Mouse (Mus musculus) kidney, embryonic 15.5 days (tissue): ENCODE results near the gene Gm9817. TPM values are rescaled to one million over a fixed set of nuclear protein-coding genes. Genes with fewer than 3 reads are reported as not detected.

Experiments used
- ATAC-seq: fragments of 200-750 bp; cut with Nextera tagmentation; replicated peaks from 2 replicates; pipeline ENCODE4 v1.8.0; 2017; ENCODE audit warnings: moderate TSS enrichment; ENCODE audit not compliant: low FRiP score
- H3K27ac ChIP-seq: fragments of 300-500 bp; sonication (generic); 2 replicates; pipeline ENCODE4 v1.5.1; 2015; ENCODE audit warnings: mild to moderate bottlenecking, inconsistent platforms
- H3K27me3 ChIP-seq: fragments of 300-500 bp; sonication (generic); 2 replicates; pipeline ENCODE4 v1.6.1; 2015; ENCODE audit warnings: inconsistent platforms
- H3K36me3 ChIP-seq: fragments of 300-500 bp; sonication (generic); 2 replicates; pipeline ENCODE4 v1.6.1; 2015; ENCODE audit warnings: inconsistent platforms
- H3K4me1 ChIP-seq: fragments of 300-500 bp; sonication (generic); 2 replicates; pipeline ENCODE4 v1.6.1; 2015; ENCODE audit warnings: inconsistent platforms
- H3K4me2 ChIP-seq: fragments of 300-500 bp; sonication (generic); 2 replicates; pipeline ENCODE4 v1.6.1; 2015; ENCODE audit warnings: moderate library complexity, mild to moderate bottlenecking, inconsistent platforms
- H3K4me3 ChIP-seq: fragments of 300-500 bp; sonication (generic); replicated peaks from 2 replicates; pipeline ENCODE4 v1.5.1; 2015; ENCODE audit warnings: mild to moderate bottlenecking, inconsistent platforms
- H3K9ac ChIP-seq: fragments of 300-500 bp; sonication (generic); 2 replicates; pipeline ENCODE4 v1.6.1; 2015; ENCODE audit warnings: mild to moderate bottlenecking, inconsistent platforms
- H3K9me3 ChIP-seq: fragments of 300-500 bp; sonication (generic); replicated peaks from 2 replicates; pipeline ENCODE4 v1.6.1; 2016; ENCODE audit warnings: inconsistent platforms
- WGBS: fragments of 180-500 bp; shearing (Covaris S2); methylation state at CpG from one replicate; pipeline ENCODE4 v1.1.7; 2015; ENCODE audit warnings: mixed read lengths; 5-methylcytosine and 5-hydroxymethylcytosine counted together
- polyA plus RNA-seq: library from polyadenylated mRNA; unstranded; fragments of >200 nt; fragmentation: Nextera tagmentation; extraction: Ambion mirVana; gene quantifications from 2 replicates; pipeline ENCODE4 v1.2.1, GENCODE M21; 2015

The Gm9817 gene
- polyA plus RNA-seq, 1 experiment from 2014 or later, result not detected

DNA sequence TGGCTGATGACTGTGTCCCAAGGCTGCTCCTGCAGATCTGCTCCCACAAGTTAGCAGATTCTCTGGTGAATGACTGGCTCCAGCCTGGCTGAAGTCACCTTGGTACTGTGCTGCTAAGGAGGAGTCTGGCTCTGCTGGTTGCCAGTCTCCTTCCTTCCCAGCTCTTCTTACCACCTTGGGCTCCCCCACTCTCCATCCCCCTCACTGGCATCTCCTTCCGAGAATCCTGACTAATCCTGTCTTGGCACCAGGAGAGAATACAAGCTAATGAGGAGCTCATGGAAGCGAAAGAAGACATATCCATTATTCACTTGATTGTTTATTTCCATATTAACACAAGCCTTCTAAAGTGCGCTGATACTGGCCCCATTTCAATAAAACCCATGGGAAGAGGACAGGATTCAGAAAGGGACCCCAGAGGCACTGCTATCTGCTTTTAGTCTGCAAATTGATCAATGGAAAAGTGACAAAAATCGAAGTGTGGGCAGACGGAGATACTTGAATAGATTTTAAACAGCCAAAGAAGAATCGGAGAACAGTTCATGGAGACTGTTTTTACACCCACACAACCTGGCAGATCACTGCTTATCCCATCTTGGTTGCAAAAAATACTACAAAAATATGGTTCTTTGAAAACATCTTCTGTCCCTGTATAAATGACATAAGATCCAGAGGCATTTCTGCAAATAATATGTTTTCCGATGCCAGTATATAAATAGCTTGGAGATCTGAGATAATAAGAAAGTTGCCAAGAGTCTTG lies 29.1 kb upstream of the Gm9817 start:
- Histone ChIP-seq H3K4me1 (no peaks in the 10 kb centered on the region), H3K4me2 (no peak overlapping the region), H3K9me3 (no peaks in the 10 kb centered on the region), H3K36me3 (no peaks in the 10 kb centered on the region), H3K4me3 (no peak overlapping the region), H3K9ac (no peak overlapping the region), H3K27me3 (no peaks in the 10 kb centered on the region), H3K27ac (no peak overlapping the region)
- ATAC-seq, result no peak
- 86% methylated on average over 7 of the region's 7 CpGs for WGBS

- H3K4me2 ChIP-seq, result no peak overlapping the region
- 78% methylated on average over 7 of the region's 7 CpGs for WGBS
- no peak for ATAC-seq
- no peaks in the 10 kb centered on the region for H3K4me1 ChIP-seq
- no peak overlapping the region for H3K9ac ChIP-seq
- no peaks in the 10 kb centered on the region for H3K9me3 ChIP-seq
- no peaks in the 10 kb centered on the region for H3K36me3 ChIP-seq
- H3K4me3 ChIP-seq, result no peak overlapping the region
- no peaks in the 10 kb centered on the region for H3K27me3 ChIP-seq
- H3K27ac ChIP-seq, result no peak overlapping the region
Measured at GRCm38 (mm10) chr13:45052805-45053204, 25.7 kb upstream of the Gm9817 start.

GRCm38 (mm10) chr13:45053843-45054242 lies 24.6 kb upstream of the Gm9817 start:
- 95% methylated on average over 3 of the region's 3 CpGs for WGBS
- no peaks in the 10 kb centered on the region for H3K36me3 ChIP-seq
- ATAC-seq, result no peak
- H3K9me3 ChIP-seq, result no peaks in the 10 kb centered on the region
- no peak overlapping the region for H3K4me2 ChIP-seq
- no peaks in the 10 kb centered on the region for H3K27me3 ChIP-seq
- no peaks in the 10 kb centered on the region for H3K4me1 ChIP-seq
- no peak overlapping the region for H3K4me3 ChIP-seq
- no peak overlapping the region for H3K9ac ChIP-seq
- no peak overlapping the region for H3K27ac ChIP-seq

DNA sequence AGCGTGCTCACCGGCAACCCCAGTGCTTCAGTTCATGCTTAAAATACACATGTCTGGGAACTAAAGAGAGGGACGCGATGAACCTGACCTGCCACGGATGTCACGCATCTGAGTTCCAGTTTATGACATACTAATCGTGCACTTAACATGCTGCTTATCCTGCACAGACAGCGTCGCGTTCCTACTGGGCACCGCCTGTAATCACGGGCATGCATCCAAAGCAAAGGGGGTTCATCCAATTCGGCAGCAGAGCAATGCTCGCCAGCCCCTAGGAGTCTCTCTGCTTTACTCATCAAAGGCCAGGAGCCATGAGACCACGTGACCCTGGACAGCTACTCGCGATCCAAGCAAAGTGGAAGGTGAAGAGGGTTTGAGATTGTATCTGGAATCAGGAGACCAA lies 19.3 kb upstream of the Gm9817 start:
- no peak for ATAC-seq
- H3K27me3 ChIP-seq, result no peaks in the 10 kb centered on the region
- H3K9ac ChIP-seq, result no peak overlapping the region
- H3K4me3 ChIP-seq, result no peak overlapping the region
- no peaks in the 10 kb centered on the region for H3K9me3 ChIP-seq
- H3K4me1 ChIP-seq, result peaks cover 3% of the 10 kb centered on the region; the same call in 1 of the 2 replicates
- H3K4me2 ChIP-seq, result no peak overlapping the region
- H3K36me3 ChIP-seq, result no peaks in the 10 kb centered on the region
- H3K27ac ChIP-seq, result no peak overlapping the region
- 89% methylated on average over 17 of the region's 17 CpGs for WGBS

- Histone ChIP-seq H3K27ac (no peak overlapping the region), H3K9ac (no peak overlapping the region), H3K9me3 (no peaks in the 10 kb centered on the region), H3K36me3 (no peaks in the 10 kb centered on the region), H3K27me3 (no peaks in the 10 kb centered on the region), H3K4me3 (no peak overlapping the region), H3K4me2 (no peak overlapping the region), H3K4me1 (peaks cover 3% of the 10 kb centered on the region; the same call in 1 of the 2 replicates)
- ATAC-seq, result no peak
- 73% methylated on average over 5 of the region's 5 CpGs for WGBS
Measured at GRCm38 (mm10) chr13:45063146-45063545, 15.3 kb upstream of the Gm9817 start.

GRCm38 (mm10) chr13:45064951-45065350 lies 13.5 kb upstream of the Gm9817 start:
- Histone ChIP-seq H3K4me1 (peaks cover 3% of the 10 kb centered on the region; the same call in 1 of the 2 replicates), H3K27ac (no peak overlapping the region), H3K9ac (no peak overlapping the region), H3K4me2 (no peak overlapping the region), H3K27me3 (no peaks in the 10 kb centered on the region), H3K36me3 (no peaks in the 10 kb centered on the region), H3K9me3 (no peaks in the 10 kb centered on the region), H3K4me3 (no peak overlapping the region)
- no peak for ATAC-seq
- 94% methylated on average over 4 of the region's 4 CpGs for WGBS

DNA sequence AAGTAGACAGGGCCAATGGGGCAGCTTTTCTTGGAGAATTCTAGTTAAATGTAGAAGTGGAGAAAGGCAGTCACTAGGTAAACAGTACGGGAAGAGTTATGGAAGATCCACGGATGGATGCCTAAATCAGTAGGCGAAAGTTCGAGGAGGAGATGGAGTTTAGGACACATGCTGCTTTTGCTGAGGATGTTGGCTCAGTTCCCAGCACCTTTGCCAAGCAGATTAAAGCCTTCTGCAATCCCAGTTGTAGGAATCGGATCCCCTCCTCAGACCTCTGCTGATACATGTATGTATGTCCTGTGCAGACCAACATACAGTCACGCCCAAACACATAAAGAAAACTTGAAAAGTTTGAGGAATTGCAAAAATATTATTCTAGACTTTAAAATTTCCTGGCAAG lies 8.1 kb upstream of the Gm9817 start:
- no peaks in the 10 kb centered on the region for H3K36me3 ChIP-seq
- 77% methylated on average over 6 of the region's 6 CpGs for WGBS
- H3K9ac ChIP-seq, result no peak overlapping the region
- H3K9me3 ChIP-seq, result no peaks in the 10 kb centered on the region
- H3K4me3 ChIP-seq, result no peak overlapping the region
- no peak overlapping the region for H3K27ac ChIP-seq
- no peaks in the 10 kb centered on the region for H3K27me3 ChIP-seq
- no peaks in the 10 kb centered on the region for H3K4me1 ChIP-seq
- H3K4me2 ChIP-seq, result no peak overlapping the region
- ATAC-seq, result no peak

DNA sequence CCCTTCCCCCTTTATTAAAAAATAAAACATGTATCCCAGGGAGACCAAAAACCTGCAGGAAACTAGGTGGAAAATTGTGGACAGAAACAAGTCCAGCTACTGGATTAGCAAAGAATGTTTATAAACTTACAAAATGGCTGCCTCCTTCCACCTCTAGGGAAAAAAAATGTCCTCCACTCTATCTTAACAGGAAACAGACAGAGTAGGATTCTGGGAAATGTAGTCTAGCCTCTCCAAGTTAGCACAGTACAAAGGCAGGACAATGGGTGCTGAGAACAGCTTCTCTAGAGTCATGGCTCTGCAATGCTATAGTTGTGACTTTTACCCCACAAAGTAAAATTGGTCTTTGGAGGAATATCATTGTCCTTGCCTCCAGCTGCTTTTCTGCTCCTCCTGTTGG lies 3.5 kb upstream of the Gm9817 start:
- no peak overlapping the region for H3K4me3 ChIP-seq
- H3K4me1 ChIP-seq, result no peaks in the 10 kb centered on the region
- H3K36me3 ChIP-seq, result no peaks in the 10 kb centered on the region
- no peak for ATAC-seq
- H3K27ac ChIP-seq, result no peak overlapping the region
- H3K27me3 ChIP-seq, result no peaks in the 10 kb centered on the region
- no peak overlapping the region for H3K4me2 ChIP-seq
- H3K9ac ChIP-seq, result no peak overlapping the region
- H3K9me3 ChIP-seq, result no peaks in the 10 kb centered on the region

DNA sequence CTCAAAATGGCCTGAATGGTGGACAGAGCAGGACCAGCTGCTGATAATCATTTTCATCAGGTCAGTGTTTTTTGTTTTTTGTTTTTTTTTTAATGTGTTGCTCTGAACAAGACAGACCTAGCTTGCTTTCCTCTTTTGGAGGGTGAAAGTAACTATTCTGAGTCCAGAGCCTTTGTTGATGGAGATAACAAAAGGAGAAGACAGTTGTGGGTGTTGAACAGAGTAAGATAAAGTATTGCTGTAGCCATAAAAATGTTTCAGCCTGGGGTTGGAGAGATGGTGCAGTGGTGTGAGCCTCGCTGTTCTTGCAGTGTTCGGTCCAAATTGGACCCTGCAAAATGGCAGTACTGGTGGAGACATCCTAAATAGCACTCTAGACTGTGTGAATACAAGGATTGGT lies 2.8 kb upstream of the Gm9817 start:
- 86% methylated on average over 2 of the region's 2 CpGs for WGBS
- Histone ChIP-seq H3K4me3 (no peak overlapping the region), H3K27me3 (no peaks in the 10 kb centered on the region), H3K9ac (no peak overlapping the region), H3K9me3 (peaks cover 5% of the 10 kb centered on the region; the same call in 1 of the 2 replicates), H3K27ac (no peak overlapping the region), H3K4me1 (no peaks in the 10 kb centered on the region), H3K4me2 (no peak overlapping the region), H3K36me3 (no peaks in the 10 kb centered on the region)
- ATAC-seq, result no peak

DNA sequence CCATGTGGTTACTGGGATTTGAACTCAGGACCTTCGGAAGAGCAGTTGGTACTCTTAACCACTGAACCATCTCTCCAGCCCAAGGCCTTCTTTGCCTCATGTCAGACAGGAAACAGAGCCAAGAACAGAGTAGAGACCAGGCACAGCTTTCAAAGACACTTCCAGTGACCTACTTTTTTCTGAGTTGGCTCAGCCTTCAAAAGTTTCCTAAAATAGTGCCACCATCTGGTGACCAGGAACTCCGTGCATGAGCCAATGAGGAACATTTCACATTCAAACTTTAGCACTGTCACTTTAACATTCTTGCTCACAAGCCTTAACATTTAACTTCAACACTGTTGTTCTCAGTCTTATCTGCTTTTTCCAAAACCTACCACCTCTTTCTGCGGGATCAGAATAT lies 2.3 kb downstream of the Gm9817 start:
- peaks cover 8% of the 10 kb centered on the region for H3K4me1 ChIP-seq
- 95% methylated on average over 3 of the region's 3 CpGs for WGBS
- no peaks in the 10 kb centered on the region for H3K27me3 ChIP-seq
- no peak overlapping the region for H3K4me2 ChIP-seq
- H3K27ac ChIP-seq, result no peak overlapping the region
- ATAC-seq, result no peak
- no peaks in the 10 kb centered on the region for H3K36me3 ChIP-seq
- H3K4me3 ChIP-seq, result no peak overlapping the region
- H3K9ac ChIP-seq, result no peak overlapping the region
- peaks cover 8% of the 10 kb centered on the region; the same call in 1 of the 2 replicates for H3K9me3 ChIP-seq

DNA sequence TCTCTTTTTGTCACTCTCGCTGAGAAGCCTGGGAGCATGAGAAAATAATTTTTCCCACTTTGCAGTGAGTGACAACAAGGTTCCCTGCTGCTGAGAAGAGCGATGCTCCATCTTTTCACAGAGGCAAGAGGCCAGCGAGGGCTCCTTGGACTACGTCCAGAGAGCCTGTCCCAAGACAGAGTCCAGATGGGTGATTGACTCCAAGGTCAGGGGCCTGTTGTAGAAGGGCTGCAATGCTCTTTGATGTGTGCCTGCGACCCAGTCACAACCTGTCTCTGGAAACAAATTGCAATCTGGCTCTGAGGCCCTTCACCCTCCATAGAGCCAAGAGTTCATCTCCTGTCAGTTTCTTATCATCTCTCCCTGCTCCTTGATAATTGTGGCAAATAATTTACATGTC lies 5.2 kb downstream of the Gm9817 start:
- Histone ChIP-seq H3K27me3 (no peaks in the 10 kb centered on the region), H3K4me3 (no peak overlapping the region), H3K4me1 (peaks cover 11% of the 10 kb centered on the region), H3K9me3 (peaks cover 8% of the 10 kb centered on the region; the same call in 1 of the 2 replicates), H3K4me2 (no peak overlapping the region), H3K9ac (no peak overlapping the region), H3K36me3 (no peaks in the 10 kb centered on the region), H3K27ac (no peak overlapping the region)
- 0 out of 2 replicates have a peak, but pooled peaks have one; percentile 36 for ATAC-seq
- 16% methylated on average over 5 of the region's 5 CpGs for WGBS

- Histone ChIP-seq H3K36me3 (no peaks in the 10 kb centered on the region), H3K27me3 (no peaks in the 10 kb centered on the region), H3K4me1 (peaks cover 24% of the 10 kb centered on the region), H3K27ac (peak overlapping the region; percentile 70; the same call in 1 of the 2 replicates), H3K4me2 (no peak overlapping the region), H3K9ac (no peak overlapping the region), H3K4me3 (no peak overlapping the region), H3K9me3 (no peaks in the 10 kb centered on the region)
- WGBS, result 6% methylated on average over 2 of the region's 2 CpGs
- peak; percentile 74; the same call in 1 of the 2 replicates for ATAC-seq
Measured at GRCm38 (mm10) chr13:45088796-45089221, 10.3 kb downstream of the Gm9817 start.

GRCm38 (mm10) chr13:45089846-45090245 lies 11.4 kb downstream of the Gm9817 start:
- Histone ChIP-seq H3K9me3 (no peaks in the 10 kb centered on the region), H3K4me1 (peaks cover 22% of the 10 kb centered on the region), H3K4me3 (no peak overlapping the region), H3K9ac (no peak overlapping the region), H3K27me3 (no peaks in the 10 kb centered on the region), H3K27ac (peak overlapping the region; percentile 70; the same call in 1 of the 2 replicates), H3K36me3 (no peaks in the 10 kb centered on the region), H3K4me2 (no peak overlapping the region)
- 46% methylated on average over 13 of the region's 13 CpGs for WGBS
- no peak for ATAC-seq
